Mouse (Mus musculus): ENCODE measurements around the gene Ttc39b. TPM values are rescaled to one million over a fixed set of nuclear protein-coding genes. Genes with fewer than 3 reads are reported as not detected.
A peak's percentile ranks its signal among the peaks of the same experiment; 100 is the strongest.

Ttc39b gene
- polyA plus RNA-seq, 1 experiment from 2014 or later: 2.9 TPM

DNA sequence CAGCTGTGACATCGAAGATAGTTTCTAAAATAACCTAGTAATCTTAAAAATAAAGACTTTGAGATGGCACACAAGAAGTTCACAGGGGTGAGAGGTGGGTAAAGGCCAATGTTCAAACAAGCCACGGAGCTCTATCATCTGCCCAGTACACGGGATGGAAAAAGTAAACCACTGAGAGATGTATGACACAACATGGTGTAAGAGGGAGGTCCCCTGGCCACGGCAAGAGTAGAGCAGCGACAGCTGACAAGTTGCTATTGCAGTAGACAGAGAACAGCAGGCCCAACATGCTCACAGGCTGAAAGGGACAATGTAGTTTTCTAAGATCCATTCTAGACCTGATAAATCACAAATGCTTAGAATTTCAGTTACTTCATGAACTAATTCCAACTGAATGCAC is 100.9 kb downstream of the Ttc39b start:
- Histone ChIP-seq H3K4me2 (no peak overlapping the region), H3K27me3 (ENCODE audit: control insufficient read depth, insufficient read depth, low read length) (no peaks in the 10 kb centered on the region), H3K4me3 (ENCODE audit: low read depth, low read length) (no peak overlapping the region), H3K9me3 (replicated peaks; ENCODE audit: control insufficient read depth, low read length) (no peaks in the 10 kb centered on the region), H3K27ac (ENCODE audit: low read depth, low read length) (no peak overlapping the region), H3K9ac (ENCODE audit: low read depth, low read length) (no peak overlapping the region), H3K4me1 (ENCODE audit: control insufficient read depth, insufficient read depth, low read length) (no peaks in the 10 kb centered on the region), H3K36me3 (ENCODE audit: control insufficient read depth, insufficient read depth, low read length) (no peaks in the 10 kb centered on the region)
- ATAC-seq (replicated peaks; ENCODE audit: insufficient number of reproducible peaks, low FRiP score, low TSS enrichment): no peak
- WGBS (ENCODE audit: insufficient replicate concordance): 72% methylated on average over 5 of the region's 5 CpGs

DNA sequence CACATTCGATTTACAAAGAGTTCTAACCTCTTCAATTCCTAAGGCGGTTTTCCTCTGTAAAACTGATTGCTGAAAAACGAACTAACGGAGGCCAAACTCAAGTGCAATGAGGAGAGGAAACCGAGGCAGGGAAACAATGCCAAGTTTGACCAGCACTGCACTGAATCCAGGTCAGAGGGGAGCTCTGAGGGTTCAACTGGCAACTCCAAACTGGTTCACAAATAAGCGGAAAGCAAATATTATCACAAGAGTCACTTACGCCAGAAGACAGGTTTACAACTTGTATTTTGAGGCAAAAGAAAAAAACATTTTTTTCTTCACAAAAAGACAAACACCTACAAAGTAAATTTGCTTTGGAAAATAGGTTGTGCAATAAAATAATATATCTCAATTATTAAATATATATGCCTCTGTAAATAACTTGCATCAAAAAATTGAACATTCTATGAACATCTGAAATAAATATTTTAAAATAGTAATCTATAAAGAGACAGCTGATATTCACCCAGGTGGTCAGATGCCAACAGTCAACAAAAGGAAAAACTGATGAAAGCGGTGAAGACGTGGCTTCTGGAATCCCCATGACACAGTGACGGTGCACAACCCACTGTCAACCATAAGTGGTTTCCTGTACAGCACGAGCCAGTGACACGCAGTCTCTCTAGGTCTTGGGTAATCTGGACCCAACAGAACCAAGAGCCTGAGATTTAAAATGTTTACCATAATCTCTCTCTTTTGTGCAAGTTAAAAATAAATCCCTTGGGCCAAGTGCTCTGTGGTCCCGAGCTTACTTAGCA is 103.1 kb downstream of the Ttc39b start:
- Histone ChIP-seq H3K4me1 (ENCODE audit: control insufficient read depth, insufficient read depth, low read length) (no peaks in the 10 kb centered on the region), H3K27me3 (ENCODE audit: control insufficient read depth, insufficient read depth, low read length) (no peaks in the 10 kb centered on the region), H3K36me3 (ENCODE audit: control insufficient read depth, insufficient read depth, low read length) (no peaks in the 10 kb centered on the region), H3K4me3 (ENCODE audit: low read depth, low read length) (no peak overlapping the region), H3K4me2 (no peak overlapping the region), H3K27ac (ENCODE audit: low read depth, low read length) (no peak overlapping the region), H3K9ac (ENCODE audit: low read depth, low read length) (no peak overlapping the region), H3K9me3 (replicated peaks; ENCODE audit: control insufficient read depth, low read length) (no peaks in the 10 kb centered on the region)
- 78% methylated on average over 13 of the region's 13 CpGs for WGBS (ENCODE audit: insufficient replicate concordance)
- ATAC-seq (replicated peaks; ENCODE audit: insufficient number of reproducible peaks, low FRiP score, low TSS enrichment): no peak

DNA sequence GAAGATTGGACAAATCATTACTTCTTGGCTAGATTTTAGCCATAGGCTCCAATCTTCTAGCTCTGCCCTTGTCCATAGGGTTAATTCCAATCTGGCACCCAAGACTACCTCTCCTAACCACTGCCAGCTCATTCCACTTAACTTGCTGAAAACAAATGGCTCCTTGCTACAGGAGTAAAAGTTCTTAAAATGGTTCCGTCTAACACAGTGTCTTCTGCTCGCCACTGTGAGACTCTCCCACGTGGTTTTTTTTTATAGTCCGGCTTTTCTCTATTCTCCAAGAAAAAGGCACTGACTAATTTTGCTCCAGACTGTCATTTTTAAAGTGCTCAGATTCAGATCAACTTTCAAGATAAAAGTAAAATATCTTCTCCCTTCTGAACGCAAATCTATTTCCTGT is 104.8 kb downstream of the Ttc39b start:
- ATAC-seq (replicated peaks; ENCODE audit: insufficient number of reproducible peaks, low FRiP score, low TSS enrichment): no peak
- Histone ChIP-seq H3K4me3 (ENCODE audit: low read depth, low read length) (no peak overlapping the region), H3K9me3 (replicated peaks; ENCODE audit: control insufficient read depth, low read length) (no peaks in the 10 kb centered on the region), H3K4me1 (ENCODE audit: control insufficient read depth, insufficient read depth, low read length) (peaks cover 7% of the 10 kb centered on the region; the same call in 1 of the 2 replicates), H3K36me3 (ENCODE audit: control insufficient read depth, insufficient read depth, low read length) (no peaks in the 10 kb centered on the region), H3K4me2 (no peak overlapping the region), H3K27me3 (ENCODE audit: control insufficient read depth, insufficient read depth, low read length) (no peaks in the 10 kb centered on the region), H3K27ac (ENCODE audit: low read depth, low read length) (no peak overlapping the region), H3K9ac (ENCODE audit: low read depth, low read length) (no peak overlapping the region)
- whole genome bisulfite sequencing (ENCODE audit: insufficient replicate concordance): 77% methylated on average over 5 of the region's 5 CpGs

DNA sequence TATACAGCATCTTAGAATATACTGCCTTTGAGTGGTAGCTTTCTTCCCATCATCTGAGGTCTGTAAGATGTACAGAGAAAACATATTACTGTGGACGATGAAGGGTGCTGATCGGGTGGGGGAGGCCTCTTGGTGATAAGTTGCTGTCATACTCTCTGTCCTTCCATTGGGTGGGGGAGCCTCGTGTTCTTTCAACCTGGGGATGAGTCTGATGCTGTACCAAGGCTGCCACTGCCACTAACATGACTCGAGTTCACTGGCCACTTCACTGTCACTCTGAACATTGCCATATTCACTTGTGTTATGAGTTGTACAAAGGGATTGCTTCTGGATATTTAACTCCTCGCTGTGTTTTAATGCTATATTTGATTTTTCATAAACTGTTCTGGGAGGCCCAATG is 106.9 kb downstream of the Ttc39b start:
- Histone ChIP-seq H3K36me3 (ENCODE audit: control insufficient read depth, insufficient read depth, low read length) (no peaks in the 10 kb centered on the region), H3K4me3 (ENCODE audit: low read depth, low read length) (no peak overlapping the region), H3K4me1 (ENCODE audit: control insufficient read depth, insufficient read depth, low read length) (peaks cover 9% of the 10 kb centered on the region; the same call in 1 of the 2 replicates), H3K27me3 (ENCODE audit: control insufficient read depth, insufficient read depth, low read length) (no peaks in the 10 kb centered on the region), H3K27ac (ENCODE audit: low read depth, low read length) (no peak overlapping the region), H3K9ac (ENCODE audit: low read depth, low read length) (no peak overlapping the region), H3K9me3 (replicated peaks; ENCODE audit: control insufficient read depth, low read length) (no peaks in the 10 kb centered on the region), H3K4me2 (no peak overlapping the region)
- WGBS (ENCODE audit: insufficient replicate concordance): 81% methylated on average over 5 of the region's 5 CpGs
- no peak for ATAC-seq (replicated peaks; ENCODE audit: insufficient number of reproducible peaks, low FRiP score, low TSS enrichment)

DNA sequence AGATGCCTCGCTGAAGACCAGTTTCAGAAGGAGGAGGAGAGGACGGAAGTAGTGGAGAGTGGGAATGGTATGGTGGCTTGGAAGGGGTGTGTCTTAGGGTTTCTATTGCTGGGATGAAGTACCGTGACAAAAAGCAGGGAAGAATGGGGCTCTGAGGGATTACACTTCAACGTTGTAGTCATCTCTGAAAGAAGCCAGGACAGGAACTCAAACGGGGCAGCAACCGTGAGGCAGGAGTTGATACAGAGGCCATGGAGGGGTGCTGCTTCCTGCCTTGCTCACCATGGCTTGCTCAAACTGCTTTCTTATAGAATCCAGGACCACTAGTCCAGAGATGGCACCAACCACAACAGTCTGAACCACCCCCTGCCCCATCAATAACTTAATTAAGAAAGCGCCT is 107.7 kb downstream of the Ttc39b start:
- Histone ChIP-seq H3K4me3 (ENCODE audit: low read depth, low read length) (no peak overlapping the region), H3K9ac (ENCODE audit: low read depth, low read length) (no peak overlapping the region), H3K9me3 (replicated peaks; ENCODE audit: control insufficient read depth, low read length) (no peaks in the 10 kb centered on the region), H3K27me3 (ENCODE audit: control insufficient read depth, insufficient read depth, low read length) (no peaks in the 10 kb centered on the region), H3K4me1 (ENCODE audit: control insufficient read depth, insufficient read depth, low read length) (peaks cover 9% of the 10 kb centered on the region; the same call in 1 of the 2 replicates), H3K27ac (ENCODE audit: low read depth, low read length) (no peak overlapping the region), H3K36me3 (ENCODE audit: control insufficient read depth, insufficient read depth, low read length) (no peaks in the 10 kb centered on the region), H3K4me2 (no peak overlapping the region)
- no peak for ATAC-seq (replicated peaks; ENCODE audit: insufficient number of reproducible peaks, low FRiP score, low TSS enrichment)
- 60% methylated on average over 7 of the region's 7 CpGs for WGBS (ENCODE audit: insufficient replicate concordance)

DNA sequence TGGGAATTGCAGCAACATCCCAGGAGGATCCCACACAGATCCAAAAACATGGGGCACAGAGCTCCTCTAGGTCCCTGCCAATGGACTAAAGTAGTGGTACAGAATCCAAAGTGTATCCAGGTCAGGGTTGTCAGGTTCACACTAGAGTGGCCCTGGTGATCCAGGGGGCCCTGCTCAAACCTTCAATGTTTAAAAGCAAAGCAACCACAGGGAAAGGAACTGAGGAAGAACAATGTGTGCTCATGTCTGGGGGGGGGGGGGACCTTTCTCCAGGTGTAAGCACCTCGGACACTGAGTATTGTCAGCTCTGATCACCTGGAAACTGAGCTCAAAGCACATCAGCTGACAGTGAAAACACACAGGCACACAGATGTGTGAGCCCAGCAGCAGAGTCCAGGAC is 108.3 kb downstream of the Ttc39b start:
- H3K4me3 ChIP-seq (ENCODE audit: low read depth, low read length): no peak overlapping the region
- no peak for ATAC-seq (replicated peaks; ENCODE audit: insufficient number of reproducible peaks, low FRiP score, low TSS enrichment)
- H3K9me3 ChIP-seq (replicated peaks; ENCODE audit: control insufficient read depth, low read length): no peaks in the 10 kb centered on the region
- H3K9ac ChIP-seq (ENCODE audit: low read depth, low read length): no peak overlapping the region
- 43% methylated on average over 1 of the region's 1 CpGs for WGBS (ENCODE audit: insufficient replicate concordance)
- H3K4me1 ChIP-seq (ENCODE audit: control insufficient read depth, insufficient read depth, low read length): peaks cover 9% of the 10 kb centered on the region; the same call in 1 of the 2 replicates
- no peak overlapping the region for H3K4me2 ChIP-seq
- H3K27me3 ChIP-seq (ENCODE audit: control insufficient read depth, insufficient read depth, low read length): no peaks in the 10 kb centered on the region
- H3K36me3 ChIP-seq (ENCODE audit: control insufficient read depth, insufficient read depth, low read length): no peaks in the 10 kb centered on the region
- H3K27ac ChIP-seq (ENCODE audit: low read depth, low read length): no peak overlapping the region

DNA sequence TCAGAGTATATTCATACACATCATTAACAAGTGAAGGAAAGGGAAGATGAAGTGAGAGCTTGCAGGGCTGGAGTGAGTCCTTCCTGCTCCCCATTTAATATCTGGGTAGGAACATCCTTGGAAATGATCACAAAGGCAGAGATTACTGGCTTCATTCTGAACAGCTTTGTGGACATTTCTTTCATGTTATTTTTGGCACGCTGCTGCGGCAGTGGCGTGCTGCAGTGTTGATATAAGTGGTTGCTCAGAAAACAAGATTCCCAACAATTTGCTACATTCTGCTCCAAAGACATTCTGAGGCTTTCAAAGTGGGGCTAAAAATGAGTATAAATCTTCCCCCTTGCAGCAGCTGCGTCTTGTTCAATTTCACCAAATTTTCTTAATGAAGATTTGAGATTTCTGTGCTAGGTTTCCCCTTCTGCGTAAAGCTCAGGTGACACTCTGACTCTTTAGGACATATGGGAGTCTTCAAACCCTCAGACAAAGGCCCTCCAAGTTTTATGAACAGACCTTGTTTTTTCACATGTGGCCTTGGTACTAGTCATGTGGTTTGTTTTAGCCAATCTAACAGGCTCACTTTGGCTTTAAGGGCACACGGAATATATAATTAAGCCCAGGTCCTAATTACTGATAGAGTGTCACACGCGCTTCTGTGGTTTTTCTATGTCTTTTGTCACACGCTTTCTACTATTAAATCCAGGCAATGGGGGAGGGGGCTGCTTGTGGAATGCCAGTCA is 109.1 kb downstream of the Ttc39b start:
- H3K4me1 ChIP-seq (ENCODE audit: control insufficient read depth, insufficient read depth, low read length): peaks cover 9% of the 10 kb centered on the region; the same call in 1 of the 2 replicates
- ATAC-seq (replicated peaks; ENCODE audit: insufficient number of reproducible peaks, low FRiP score, low TSS enrichment): no peak
- H3K27ac ChIP-seq (ENCODE audit: low read depth, low read length): 0 out of 2 replicates have a peak overlapping the region, but pooled peaks have one; percentile 29
- H3K9ac ChIP-seq (ENCODE audit: low read depth, low read length): no peak overlapping the region
- no peaks in the 10 kb centered on the region for H3K27me3 ChIP-seq (ENCODE audit: control insufficient read depth, insufficient read depth, low read length)
- H3K9me3 ChIP-seq (replicated peaks; ENCODE audit: control insufficient read depth, low read length): no peaks in the 10 kb centered on the region
- no peak overlapping the region for H3K4me2 ChIP-seq
- no peak overlapping the region for H3K4me3 ChIP-seq (ENCODE audit: low read depth, low read length)
- WGBS (ENCODE audit: insufficient replicate concordance): 51% methylated on average over 9 of the region's 9 CpGs
- H3K36me3 ChIP-seq (ENCODE audit: control insufficient read depth, insufficient read depth, low read length): no peaks in the 10 kb centered on the region

DNA sequence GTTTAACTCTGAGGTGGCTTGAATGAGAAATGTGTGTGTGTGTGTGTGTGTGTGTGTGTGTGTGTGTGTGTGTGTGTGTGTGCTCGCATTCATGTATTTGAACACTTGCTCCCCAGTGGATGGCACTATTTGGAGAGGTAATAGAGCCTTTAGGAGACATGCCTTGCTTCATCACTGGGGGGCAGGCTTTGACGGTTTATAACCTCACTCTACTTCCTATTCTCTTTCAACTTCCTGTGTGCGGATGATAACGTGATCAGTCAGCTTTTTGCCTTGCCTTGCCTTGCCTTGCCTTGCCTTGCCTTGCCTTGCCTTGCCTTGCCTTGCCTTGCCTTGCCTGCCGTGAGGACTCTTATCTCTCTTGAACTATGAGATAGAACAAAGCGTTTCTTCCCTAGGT is 110.3 kb downstream of the Ttc39b start:
- Histone ChIP-seq H3K4me2 (no peak overlapping the region), H3K27ac (ENCODE audit: low read depth, low read length) (no peak overlapping the region), H3K36me3 (ENCODE audit: control insufficient read depth, insufficient read depth, low read length) (no peaks in the 10 kb centered on the region), H3K9me3 (replicated peaks; ENCODE audit: control insufficient read depth, low read length) (no peaks in the 10 kb centered on the region), H3K27me3 (ENCODE audit: control insufficient read depth, insufficient read depth, low read length) (no peaks in the 10 kb centered on the region), H3K9ac (ENCODE audit: low read depth, low read length) (no peak overlapping the region), H3K4me1 (ENCODE audit: control insufficient read depth, insufficient read depth, low read length) (peaks cover 9% of the 10 kb centered on the region; the same call in 1 of the 2 replicates), H3K4me3 (ENCODE audit: low read depth, low read length) (no peak overlapping the region)
- no peak for ATAC-seq (replicated peaks; ENCODE audit: insufficient number of reproducible peaks, low FRiP score, low TSS enrichment)
- 62% methylated on average over 6 of the region's 6 CpGs for WGBS (ENCODE audit: insufficient replicate concordance)
